Mouse (Mus musculus): ENCODE measurements around the gene Irak1.

Gene Irak1

GRCm38 (mm10) chrX:73966248-73967176 lies 57.2 kb downstream of the Irak1 start, which contains the start of gene Hcfc1:
TSS of gene Hcfc1 (minus strand) at chrX:73966357.
- peak; percentile 85 for DNase-seq (ENCODE audit: low read depth, low spot score)

- peak; percentile 31 for DNase-seq (ENCODE audit: low read depth, low spot score)
These were observed 58.4 kb downstream of the Irak1 start for GRCm38 (mm10) chrX:73965307-73965706.

GRCm38 (mm10) chrX:73964363-73964762 lies 59.4 kb downstream of the Irak1 start:
- peak; percentile 28 for DNase-seq (ENCODE audit: low read depth, low spot score)

All from R1 (cell line).